Mouse (Mus musculus): ENCODE results near the gene Vmn2r93.

Gene Vmn2r93

GRCm38 (mm10) chr17:18297799-18298198 is at the start of gene Vmn2r93:
TSS of gene Vmn2r93 (plus strand) at chr17:18298099.
- DNase-seq = no peak

DNA sequence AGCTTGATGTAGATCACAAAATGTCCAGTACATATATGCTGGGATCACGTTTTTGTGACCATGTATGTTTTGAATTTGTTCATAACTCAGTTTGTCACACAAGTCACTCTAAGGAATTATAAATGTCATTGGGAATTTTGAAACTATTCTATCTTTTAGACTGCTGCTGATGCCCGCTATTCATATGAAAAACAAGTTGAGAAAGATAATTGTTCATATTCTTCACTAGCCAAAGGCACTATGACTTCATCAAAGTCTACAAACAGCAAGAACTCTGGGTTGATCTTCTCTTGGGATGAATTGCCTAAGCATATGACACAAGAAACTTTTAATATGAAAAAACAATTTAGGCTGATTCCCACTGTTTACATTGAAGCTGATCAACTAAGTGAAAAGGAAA is 20.2 kb upstream of the Vmn2r93 start, which contains the start of gene Vmn2r94:
TSS of gene Vmn2r94 (minus strand) at position 101 of the 400 bp plus-strand sequence.
- no peak for DNase-seq

DNA sequence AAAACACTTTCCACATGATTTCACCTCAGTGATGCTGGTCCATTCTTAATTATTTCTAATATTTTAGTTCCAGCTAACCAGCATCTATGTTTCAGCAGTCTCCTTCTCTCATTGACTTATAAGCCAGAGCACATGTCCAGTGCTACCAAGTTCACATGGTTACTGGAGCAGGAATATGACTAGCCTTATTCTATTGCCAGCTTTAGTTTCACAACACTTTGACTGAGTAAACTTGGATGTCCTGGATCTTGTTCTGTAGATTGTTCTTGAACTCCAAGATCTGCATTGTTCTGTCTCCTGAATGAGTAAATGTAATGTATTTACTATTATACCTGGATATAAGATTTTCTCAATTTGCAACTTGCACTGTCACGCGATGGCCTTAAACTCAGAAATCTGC is 25.1 kb downstream of the Vmn2r93 start:
- no peak for DNase-seq

DNA sequence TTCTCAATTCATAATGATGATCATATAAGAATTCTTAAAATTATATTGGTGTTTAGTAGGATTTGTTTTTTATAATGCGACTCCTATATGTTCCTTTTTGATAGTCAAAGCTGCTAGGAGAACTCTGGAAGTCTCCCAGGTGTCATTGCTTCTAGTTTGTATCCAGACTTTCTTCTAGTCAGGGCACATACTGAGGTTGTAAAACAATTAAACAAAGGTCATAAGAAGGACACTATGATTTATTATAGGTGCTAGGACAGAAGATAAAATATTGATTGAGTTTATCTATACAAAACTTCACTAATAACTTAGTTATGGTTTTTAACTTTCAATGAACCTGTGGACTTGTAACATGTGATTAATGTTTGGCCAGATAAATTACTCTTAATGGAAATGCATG is 62.1 kb downstream of the Vmn2r93 start:
- DNase-seq = no peak

GRCm38 (mm10) chr17:18360602-18361001 is 62.7 kb downstream of the Vmn2r93 start:
- no peak for DNase-seq
